Mouse (Mus musculus): Measurements from ENCODE around the gene Rab23. TPM values are rescaled to one million over a fixed set of nuclear protein-coding genes. Genes with fewer than 3 reads are reported as not detected.
A peak's percentile ranks its signal among the peaks of the same experiment; 100 is the strongest.

Gene Rab23
- polyA plus RNA-seq, 1 experiment from 2014 or later, result 8.4 TPM

- 14% methylated on average over 18 of the region's 18 CpGs for WGBS (ENCODE audit: insufficient replicate concordance)
- H3K4me3 ChIP-seq, result peak overlapping the region; percentile 86
- peaks cover 46% of the 10 kb centered on the region for H3K36me3 ChIP-seq
- no peaks in the 10 kb centered on the region for H3K27me3 ChIP-seq (replicated peaks)
- H3K4me1 ChIP-seq, result peaks cover 56% of the 10 kb centered on the region
- peak overlapping the region; percentile 95 for H3K4me2 ChIP-seq
- ATAC-seq, result no peak
- H3K9ac ChIP-seq, result peak overlapping the region; percentile 92
- peak overlapping the region; percentile 90 for H3K27ac ChIP-seq
- no peaks in the 10 kb centered on the region for H3K9me3 ChIP-seq (replicated peaks)
Observed at GRCm38 (mm10) chr1:33756258-33757032, 36.8 kb downstream of the Rab23 start.

- ATAC-seq, result 0 out of 2 replicates have a peak, but pooled peaks have one; percentile 2
Observed at GRCm38 (mm10) chr1:33757033-33757413, 37.3 kb downstream of the Rab23 start.

GRCm38 (mm10) chr1:33757491-33758041 lies 37.9 kb downstream of the Rab23 start, which contains the start of gene Bag2:
TSS of gene Bag2 (minus strand) at chr1:33757795.
- peak within 1 kb of the TSS; percentile 95 for H3K4me2 ChIP-seq
- peak within 1 kb of the TSS; percentile 90 for H3K27ac ChIP-seq
- under 1% methylated on average over 61 of the region's 61 CpGs for WGBS (ENCODE audit: insufficient replicate concordance)
- H3K9ac ChIP-seq, result peak within 1 kb of the TSS; percentile 92
- no peaks in the 10 kb centered on the region for H3K27me3 ChIP-seq (replicated peaks)
- H3K4me1 ChIP-seq, result peaks cover 56% of the 10 kb centered on the region
- H3K9me3 ChIP-seq (replicated peaks), result no peaks in the 10 kb centered on the region
- H3K4me3 ChIP-seq, result peak within 1 kb of the TSS; percentile 86
- peaks cover 45% of the 10 kb centered on the region for H3K36me3 ChIP-seq
- peak; percentile 79 for ATAC-seq

More at GRCm38 (mm10) chr1:33757033-33757413, 37.3 kb downstream of the Rab23 start:
- Histone ChIP-seq H3K27me3 (replicated peaks) (no peaks in the 10 kb centered on the region), H3K9me3 (replicated peaks) (no peaks in the 10 kb centered on the region), H3K27ac (peak overlapping the region; percentile 90), H3K4me1 (peaks cover 56% of the 10 kb centered on the region), H3K36me3 (peaks cover 44% of the 10 kb centered on the region), H3K4me3 (peak overlapping the region; percentile 86), H3K9ac (peak overlapping the region; percentile 92), H3K4me2 (peak overlapping the region; percentile 95)
- WGBS (ENCODE audit: insufficient replicate concordance), result 5% methylated on average over 14 of the region's 14 CpGs

GRCm38 (mm10) chr1:33758488-33758887 lies 38.8 kb downstream of the Rab23 start:
- H3K36me3 ChIP-seq, result peaks cover 42% of the 10 kb centered on the region
- no peaks in the 10 kb centered on the region for H3K27me3 ChIP-seq (replicated peaks)
- H3K4me2 ChIP-seq, result peak overlapping the region; percentile 95
- H3K4me3 ChIP-seq, result 0 out of 2 replicates have a peak overlapping the region, but pooled peaks have one; percentile 86
- 0 out of 2 replicates have a peak overlapping the region, but pooled peaks have one; percentile 17 for H3K9ac ChIP-seq
- H3K9me3 ChIP-seq (replicated peaks), result no peaks in the 10 kb centered on the region
- ATAC-seq, result no peak
- H3K27ac ChIP-seq, result peak overlapping the region; percentile 90
- H3K4me1 ChIP-seq, result peaks cover 53% of the 10 kb centered on the region
- 37% methylated on average over 4 of the region's 4 CpGs for WGBS (ENCODE audit: insufficient replicate concordance)

DNA sequence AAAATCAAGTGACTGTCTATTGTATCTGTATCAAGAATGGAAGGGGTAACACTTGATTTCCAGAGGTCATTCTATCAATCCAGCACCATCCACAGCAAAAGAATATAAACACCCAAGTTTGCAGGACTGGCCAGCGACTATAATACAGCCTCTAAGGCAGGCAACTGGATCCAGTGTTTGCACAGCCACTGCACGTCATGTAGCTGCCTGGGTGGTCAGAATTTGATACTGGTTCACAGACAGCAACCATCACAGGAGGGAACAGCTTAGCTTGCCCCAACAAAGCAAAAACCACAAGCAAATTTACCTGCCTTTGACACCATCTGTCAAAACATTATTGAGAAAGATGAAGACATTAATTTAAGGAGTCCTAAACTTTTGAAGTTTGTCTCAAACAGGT lies 44.1 kb downstream of the Rab23 start:
- Histone ChIP-seq H3K4me2 (no peak overlapping the region), H3K9me3 (replicated peaks) (no peaks in the 10 kb centered on the region), H3K4me1 (peaks cover 14% of the 10 kb centered on the region), H3K27ac (no peak overlapping the region), H3K4me3 (no peak overlapping the region), H3K9ac (no peak overlapping the region), H3K36me3 (peaks cover 61% of the 10 kb centered on the region), H3K27me3 (replicated peaks) (no peaks in the 10 kb centered on the region)
- ATAC-seq, result no peak
- 70% methylated on average over 2 of the region's 2 CpGs for WGBS (ENCODE audit: insufficient replicate concordance)

GRCm38 (mm10) chr1:33765468-33766080 lies 45.9 kb downstream of the Rab23 start:
- no peak overlapping the region for H3K27ac ChIP-seq
- H3K4me3 ChIP-seq, result no peak overlapping the region
- no peaks in the 10 kb centered on the region for H3K27me3 ChIP-seq (replicated peaks)
- no peak for ATAC-seq
- no peaks in the 10 kb centered on the region for H3K9me3 ChIP-seq (replicated peaks)
- peaks cover 69% of the 10 kb centered on the region for H3K36me3 ChIP-seq
- H3K4me2 ChIP-seq, result no peak overlapping the region
- 85% methylated on average over 11 of the region's 11 CpGs for WGBS (ENCODE audit: insufficient replicate concordance)
- peaks cover 6% of the 10 kb centered on the region; the same call in 1 of the 2 replicates for H3K4me1 ChIP-seq
- no peak overlapping the region for H3K9ac ChIP-seq

GRCm38 (mm10) chr1:33766520-33767508 lies 47.1 kb downstream of the Rab23 start:
- Histone ChIP-seq H3K4me2 (no peak overlapping the region), H3K27ac (no peak overlapping the region), H3K9me3 (replicated peaks) (no peaks in the 10 kb centered on the region), H3K9ac (no peak overlapping the region), H3K27me3 (replicated peaks) (no peaks in the 10 kb centered on the region), H3K4me3 (no peak overlapping the region), H3K36me3 (peaks cover 72% of the 10 kb centered on the region), H3K4me1 (peaks cover 6% of the 10 kb centered on the region; the same call in 1 of the 2 replicates)
- WGBS (ENCODE audit: insufficient replicate concordance), result 84% methylated on average over 16 of the region's 16 CpGs
- no peak for ATAC-seq

DNA sequence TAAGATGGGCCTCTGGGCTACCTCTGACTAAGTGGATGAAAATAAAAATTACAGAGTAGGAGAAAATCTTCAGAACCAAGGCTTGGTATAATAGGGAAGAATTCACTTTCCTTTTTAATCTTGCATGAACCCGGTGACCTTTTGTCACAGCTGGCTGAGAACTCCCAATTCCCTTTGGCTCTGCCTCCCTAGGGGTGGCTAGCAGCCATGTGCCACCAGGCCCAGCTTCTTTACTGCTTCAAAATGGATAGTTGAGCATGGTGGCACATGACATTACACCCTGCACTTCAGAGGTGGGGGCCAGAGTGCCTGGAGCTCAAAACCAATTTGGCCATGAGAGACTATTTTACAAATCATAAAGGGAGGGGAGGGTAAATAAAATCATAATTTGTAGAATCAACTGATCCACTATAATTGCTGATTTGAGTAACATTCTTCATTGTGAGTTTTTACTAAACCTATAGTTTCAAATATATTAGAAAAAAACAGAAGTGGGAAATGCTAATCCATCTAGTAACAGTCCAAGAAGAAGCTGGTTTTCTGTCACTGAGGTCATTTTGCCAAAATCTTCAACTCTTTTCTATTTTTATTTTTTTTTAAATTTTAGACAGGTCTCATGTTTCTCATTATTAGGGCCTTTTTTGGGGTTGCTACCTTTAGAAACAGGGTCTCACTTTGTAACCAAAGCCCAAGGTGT lies 48.6 kb downstream of the Rab23 start:
- Histone ChIP-seq H3K27ac (no peak overlapping the region), H3K4me3 (no peak overlapping the region), H3K27me3 (replicated peaks) (no peaks in the 10 kb centered on the region), H3K9me3 (replicated peaks) (no peaks in the 10 kb centered on the region), H3K4me1 (peaks cover 6% of the 10 kb centered on the region; the same call in 1 of the 2 replicates), H3K4me2 (no peak overlapping the region), H3K36me3 (peaks cover 72% of the 10 kb centered on the region), H3K9ac (no peak overlapping the region)
- no peak for ATAC-seq
- 87% methylated on average over 1 of the region's 1 CpGs for WGBS (ENCODE audit: insufficient replicate concordance)

GRCm38 (mm10) chr1:33768827-33769226 lies 49.1 kb downstream of the Rab23 start:
- H3K27me3 ChIP-seq (replicated peaks), result no peaks in the 10 kb centered on the region
- no peaks in the 10 kb centered on the region for H3K9me3 ChIP-seq (replicated peaks)
- H3K27ac ChIP-seq, result no peak overlapping the region
- H3K9ac ChIP-seq, result no peak overlapping the region
- peaks cover 72% of the 10 kb centered on the region for H3K36me3 ChIP-seq
- no peak overlapping the region for H3K4me3 ChIP-seq
- ATAC-seq, result no peak
- peaks cover 6% of the 10 kb centered on the region; the same call in 1 of the 2 replicates for H3K4me1 ChIP-seq
- H3K4me2 ChIP-seq, result no peak overlapping the region

DNA sequence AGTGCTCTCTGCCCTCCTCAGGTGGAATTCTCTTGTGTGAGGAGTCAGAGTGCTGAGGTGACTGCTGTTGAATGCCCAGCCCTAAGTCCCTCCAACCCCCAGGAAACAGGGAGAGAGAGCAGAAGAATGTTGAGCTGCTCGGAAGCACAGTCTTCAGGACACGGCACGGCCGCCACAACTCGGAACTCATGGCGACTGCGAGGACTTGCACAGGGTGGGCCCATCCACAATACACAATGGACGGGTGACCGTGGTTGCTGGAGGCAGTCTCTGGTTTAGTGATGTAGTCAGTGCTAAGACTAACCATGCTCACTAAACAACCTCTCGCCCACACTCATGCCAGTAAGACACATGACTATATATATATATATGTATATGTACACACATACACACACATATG lies 51.9 kb downstream of the Rab23 start:
- Histone ChIP-seq H3K9ac (no peak overlapping the region), H3K9me3 (replicated peaks) (no peaks in the 10 kb centered on the region), H3K4me2 (no peak overlapping the region), H3K4me3 (no peak overlapping the region), H3K27me3 (replicated peaks) (no peaks in the 10 kb centered on the region), H3K4me1 (no peaks in the 10 kb centered on the region), H3K36me3 (peaks cover 65% of the 10 kb centered on the region), H3K27ac (no peak overlapping the region)
- ATAC-seq, result no peak
- WGBS (ENCODE audit: insufficient replicate concordance), result 91% methylated on average over 10 of the region's 10 CpGs

GRCm38 (mm10) chr1:33772106-33772505 lies 52.4 kb downstream of the Rab23 start:
- no peak overlapping the region for H3K9ac ChIP-seq
- no peak for ATAC-seq
- H3K36me3 ChIP-seq, result peaks cover 65% of the 10 kb centered on the region
- no peak overlapping the region for H3K27ac ChIP-seq
- no peaks in the 10 kb centered on the region for H3K4me1 ChIP-seq
- H3K9me3 ChIP-seq (replicated peaks), result no peaks in the 10 kb centered on the region
- H3K4me3 ChIP-seq, result no peak overlapping the region
- WGBS (ENCODE audit: insufficient replicate concordance), result 87% methylated on average over 9 of the region's 9 CpGs
- no peaks in the 10 kb centered on the region for H3K27me3 ChIP-seq (replicated peaks)
- no peak overlapping the region for H3K4me2 ChIP-seq
